Mouse (Mus musculus) olfactory bulb, adult 2 months (tissue): ENCODE data around the gene Usp46.

Experiments used
- CTCF ChIP-seq: fragments of 200-500 bp; IDR thresholded peaks from 2 replicates; pipeline ENCODE4 v1.5.1; 2012; ENCODE audit warnings: low read depth, mild to moderate bottlenecking, low read length, moderate library complexity; ENCODE audit not compliant: insufficient read depth
- POLR2A ChIP-seq: fragments of 200-500 bp; IDR thresholded peaks from 2 replicates; pipeline ENCODE4 v1.6.1; 2012; ENCODE audit warnings: mild to moderate bottlenecking, low read depth, low read length, moderate library complexity; ENCODE audit not compliant: insufficient read depth

GRCm38 (mm10) chr5:74062266-74062665 is 6.0 kb downstream of the Usp46 start:
- no peak for TF ChIP-seq POLR2A
- TF ChIP-seq CTCF, result no peak
